ENCODE assay signal across 32 mouse cellular contexts in the genomic region with DNA sequence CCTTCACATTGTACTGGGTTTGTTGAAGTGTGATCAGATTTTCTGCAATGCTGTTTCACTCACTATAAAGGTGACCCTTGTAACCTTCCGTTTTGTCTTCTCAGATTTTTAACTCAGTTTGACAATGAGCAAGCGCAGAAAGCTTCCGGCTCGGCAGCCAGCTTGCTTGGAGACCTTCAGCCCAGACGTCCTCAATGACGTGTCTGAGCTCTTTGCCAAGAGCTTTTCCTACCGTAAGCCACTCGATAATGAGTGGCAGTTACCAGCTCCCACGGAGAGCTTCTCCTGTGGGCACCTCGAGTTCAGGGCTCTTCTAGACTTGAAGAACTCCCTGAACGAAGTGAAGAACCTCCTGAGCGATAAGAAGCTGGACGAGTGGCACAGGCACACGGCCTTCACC. TPM values are rescaled to one million over a fixed set of nuclear protein-coding genes. Genes with fewer than 3 reads are reported as not detected.
DNase-seq lines count a peak whose midpoint lies in the region; ATAC-seq and TF ChIP-seq lines count a peak whose summit lies in the region.
"Had no signal": no experiment of that assay in that cellular context is flagged by ENCODE, and none has a peak within 500 bp of the region (broad histone marks: within the 10 kb centered on the region; RNA-seq: fewer than 3 reads in every experiment).

No protein-coding gene starts in this region.

- H3K9me3 ChIP-seq in forebrain, embryonic 11.5 days (ENCODE audit: control insufficient read depth, low read length): no peaks in the 10 kb centered on the region
- no peaks in the 10 kb centered on the region for H3K9me3 ChIP-seq in forebrain, postnatal 0 days (ENCODE audit: low read length)
- no peaks in the 10 kb centered on the region; the same call in 1 of the 2 replicates for H3K9me3 ChIP-seq in liver, embryonic 11.5 days (ENCODE audit: control insufficient read depth, low read length)
- H3K9me3 ChIP-seq: embryonic facial prominence, embryonic 10.5 days; embryonic facial prominence, embryonic 13.5 days; forebrain, embryonic 13.5 days; hindbrain, embryonic 10.5 days; hindbrain, embryonic 13.5 days; intestine, embryonic 15.5 days had no signal

- H3K9ac ChIP-seq in forebrain, embryonic 11.5 days (ENCODE audit: low read length): no peak overlapping the region
- no peak overlapping the region for H3K9ac ChIP-seq in forebrain, postnatal 0 days
- no peak overlapping the region for H3K9ac ChIP-seq in liver, embryonic 11.5 days (ENCODE audit: low read depth, low read length)
- H3K9ac ChIP-seq: embryonic facial prominence, embryonic 13.5 days; forebrain, embryonic 13.5 days; hindbrain, embryonic 13.5 days; intestine, embryonic 15.5 days had no signal

- DNase-seq in forebrain, embryonic 11.5 days (ENCODE audit: low spot score): peak; percentile 7
- no peak for DNase-seq in forebrain, postnatal 0 days
- peak; percentile 7 for DNase-seq in lung, adult 2 months
- DNase-seq in lung, postnatal 4 days: no peak
- DNase-seq in adrenal gland, postnatal 10 days: peak; percentile 25
- DNase-seq in adrenal gland, postnatal 25 days: peak; percentile 21
- no peak for DNase-seq in liver, embryonic 11.5 days (ENCODE audit: low spot score)
- DNase-seq: cerebellum, adult 11 months; cerebellum, adult 2 months; cerebellum, adult 9-11 months; cerebellum, postnatal 25 days; gastrocnemius, postnatal 10 days; gastrocnemius, postnatal 36 days; heart, postnatal 36 days; kidney, adult 11 months had no signal

- H3K4me3 ChIP-seq in forebrain, embryonic 11.5 days (ENCODE audit: low read depth, low read length): no peak overlapping the region
- H3K4me3 ChIP-seq in forebrain, postnatal 0 days (ENCODE audit: low read depth, low read length): no peak overlapping the region
- no peak overlapping the region for H3K4me3 ChIP-seq in lung, adult 2 months (replicated peaks; ENCODE audit: extremely low read depth, low read depth, low read length)
- H3K4me3 ChIP-seq in liver, embryonic 11.5 days (ENCODE audit: low read depth, low read length): no peak overlapping the region
- H3K4me3 ChIP-seq: embryonic facial prominence, embryonic 10.5 days; embryonic facial prominence, embryonic 13.5 days; erythroblast, embryonic 14.5 days; forebrain, embryonic 13.5 days; hindbrain, embryonic 10.5 days; hindbrain, embryonic 13.5 days; intestine, embryonic 15.5 days had no signal

- H3K4me2 ChIP-seq in forebrain, embryonic 11.5 days (ENCODE audit: low read depth, low read length, severe bottlenecking): no peak overlapping the region
- no peak overlapping the region for H3K4me2 ChIP-seq in forebrain, postnatal 0 days (ENCODE audit: low read depth)
- no peak overlapping the region for H3K4me2 ChIP-seq in liver, embryonic 11.5 days
- H3K4me2 ChIP-seq: embryonic facial prominence, embryonic 13.5 days; forebrain, embryonic 13.5 days; heart, embryonic 11.5 days; hindbrain, embryonic 13.5 days; intestine, embryonic 15.5 days had no signal

- WGBS in forebrain, embryonic 11.5 days: 95% methylated on average over 14 of the region's 14 CpGs
- 89% methylated on average over 14 of the region's 14 CpGs for WGBS in forebrain, postnatal 0 days
- 83% methylated on average over 14 of the region's 14 CpGs for WGBS in lung, adult 2 months
- 94% methylated on average over 14 of the region's 14 CpGs for WGBS in liver, embryonic 11.5 days

- no peaks in the 10 kb centered on the region for H3K4me1 ChIP-seq in forebrain, embryonic 11.5 days (replicated peaks; ENCODE audit: control insufficient read depth, insufficient read depth, low read length)
- peaks cover 9% of the 10 kb centered on the region; the same call in 1 of the 2 replicates for H3K4me1 ChIP-seq in forebrain, postnatal 0 days (ENCODE audit: insufficient read depth)
- peaks cover 2% of the 10 kb centered on the region; the same call in 1 of the 2 replicates for H3K4me1 ChIP-seq in lung, adult 2 months (ENCODE audit: control insufficient read depth, insufficient read depth, low read length)
- H3K4me1 ChIP-seq in liver, embryonic 11.5 days (replicated peaks; ENCODE audit: control insufficient read depth, insufficient read depth, low read length): no peaks in the 10 kb centered on the region

- H3K27me3 ChIP-seq in forebrain, embryonic 11.5 days (ENCODE audit: control insufficient read depth, insufficient read depth, low read length): no peaks in the 10 kb centered on the region
- H3K27me3 ChIP-seq in forebrain, postnatal 0 days (ENCODE audit: insufficient read depth, low read length): no peaks in the 10 kb centered on the region
- no peaks in the 10 kb centered on the region for H3K27me3 ChIP-seq in liver, embryonic 11.5 days (replicated peaks; ENCODE audit: control insufficient read depth, insufficient read depth, low read length)
- H3K27me3 ChIP-seq: embryonic facial prominence, embryonic 13.5 days; forebrain, embryonic 13.5 days; hindbrain, embryonic 13.5 days; intestine, embryonic 15.5 days had no signal

- ATAC-seq in forebrain, embryonic 11.5 days (replicated peaks; ENCODE audit: low FRiP score): no peak
- no peak for ATAC-seq in forebrain, postnatal 0 days
- ATAC-seq in megakaryocyte-erythroid progenitor cell, adult 5-6 weeks (replicated peaks; ENCODE audit: low FRiP score, low TSS enrichment, poor library complexity, severe bottlenecking): no peak
- no peak for ATAC-seq in liver, embryonic 11.5 days (replicated peaks; ENCODE audit: low FRiP score)
- ATAC-seq: CD4-positive, CD25-positive, alpha-beta regulatory T cell, adult 4 months; forebrain, embryonic 13.5 days; forebrain, embryonic 16.5 days; hindbrain, embryonic 16.5 days; intestine, embryonic 15.5 days had no signal

- TF ChIP-seq POLR2A in lung, adult 2 months (IDR thresholded peaks at IDR 0.05; ENCODE audit: borderline replicate concordance, extremely low read depth, low read depth, low read length): no peak

- H3K27ac ChIP-seq in forebrain, embryonic 11.5 days (ENCODE audit: low read depth, low read length): no peak overlapping the region
- no peak overlapping the region for H3K27ac ChIP-seq in forebrain, postnatal 0 days (ENCODE audit: low read depth, low read length)
- no peak overlapping the region for H3K27ac ChIP-seq in liver, embryonic 11.5 days (ENCODE audit: low read depth, low read length)
- H3K27ac ChIP-seq: embryonic facial prominence, embryonic 10.5 days; embryonic facial prominence, embryonic 13.5 days; forebrain, embryonic 13.5 days; hindbrain, embryonic 10.5 days; hindbrain, embryonic 13.5 days; intestine, embryonic 15.5 days had no signal

- no peak for TF ChIP-seq CTCF in forebrain, postnatal 0 days (IDR thresholded peaks at IDR 0.05; ENCODE audit: low read depth)
- no peak for TF ChIP-seq CTCF in lung, adult 2 months (IDR thresholded peaks at IDR 0.05; ENCODE audit: insufficient read depth, low read length)

- peaks cover 10% of the 10 kb centered on the region; the same call in 1 of the 2 replicates for H3K36me3 ChIP-seq in forebrain, embryonic 11.5 days (ENCODE audit: control insufficient read depth, insufficient read depth, low read length)
- H3K36me3 ChIP-seq in forebrain, postnatal 0 days (ENCODE audit: insufficient read depth): peaks cover 34% of the 10 kb centered on the region
- H3K36me3 ChIP-seq in liver, embryonic 11.5 days (ENCODE audit: control insufficient read depth, insufficient read depth, low read length): peaks cover 25% of the 10 kb centered on the region

RNA-seq across cellular contexts. Expression of gene Cmtr2, which starts 5.5 kb away (rescaled TPM):
- 10.4 and 12.1 TPM in 2 replicates for polyA plus RNA-seq in forebrain, embryonic 11.5 days (2014; fragmentation: Nextera tagmentation; extraction: Ambion mirVana)
- total RNA-seq in forebrain, postnatal 0 days (2014; rRNA removed): 21.9 and 24.9 TPM in 2 replicates
- 9.1 and 9.3 TPM in 2 replicates for polyA plus RNA-seq in forebrain, postnatal 0 days (2015; fragmentation: Nextera tagmentation; extraction: Ambion mirVana)
- 2.5 and 3.4 TPM in 2 replicates for polyA plus RNA-seq in lung, adult 2 months (2012; rRNA removed)
- 1 to 10 TPM; 6.5 to 7.8 TPM for total RNA-seq in adrenal gland, postnatal 10 days (2021)
- total RNA-seq in adrenal gland, postnatal 25 days (2021): 8.6 and 9.6 TPM in 2 replicates
- total RNA-seq in megakaryocyte-erythroid progenitor cell, adult 5-6 weeks (2014; fragmentation: Nextera tagmentation): 8.9 and 11.4 TPM in 2 replicates
- 11.7 and 16.5 TPM in 2 replicates for total RNA-seq in megakaryocyte-erythroid progenitor cell, adult 5-6 weeks (2017)
- polyA plus RNA-seq in liver, embryonic 11.5 days (2014; fragmentation: Nextera tagmentation; extraction: Ambion mirVana): 8.2 and 9.9 TPM in 2 replicates

RNA-seq across cellular contexts. Expression of gene Hydin, which starts 45.8 kb away (rescaled TPM):
- 0.05 and 0.15 TPM in 2 replicates for polyA plus RNA-seq in forebrain, embryonic 11.5 days (2014; fragmentation: Nextera tagmentation; extraction: Ambion mirVana)
- 0.92 and 1.0 TPM in 2 replicates for total RNA-seq in forebrain, postnatal 0 days (2014; rRNA removed)
- polyA plus RNA-seq in forebrain, postnatal 0 days (2015; fragmentation: Nextera tagmentation; extraction: Ambion mirVana): 0.21 and 0.63 TPM in 2 replicates
- 2.2 and 2.6 TPM in 2 replicates for polyA plus RNA-seq in lung, adult 2 months (2012; rRNA removed)
- total RNA-seq in adrenal gland, postnatal 10 days (2021): under 1 TPM; 0.06 TPM
- 0.33 and 0.49 TPM in 2 replicates for total RNA-seq in adrenal gland, postnatal 25 days (2021)
- total RNA-seq in megakaryocyte-erythroid progenitor cell, adult 5-6 weeks (2014; fragmentation: Nextera tagmentation): not detected in 2 replicates
- total RNA-seq in megakaryocyte-erythroid progenitor cell, adult 5-6 weeks (2017): not detected in 2 replicates
- 0.05 and 0.10 TPM in 2 replicates for polyA plus RNA-seq in liver, embryonic 11.5 days (2014; fragmentation: Nextera tagmentation; extraction: Ambion mirVana)
- total RNA-seq: common myeloid progenitor, adult 5-6 weeks; granulocyte monocyte progenitor cell, adult 5-6 weeks; MEL had no signal

RNA-seq across cellular contexts. Expression of gene Calb2, which starts 52.9 kb away (rescaled TPM):
- polyA plus RNA-seq in forebrain, embryonic 11.5 days (2014; fragmentation: Nextera tagmentation; extraction: Ambion mirVana): 29.0 and 29.4 TPM in 2 replicates
- total RNA-seq in forebrain, postnatal 0 days (2014; rRNA removed): 133 TPM in 2 replicates
- 177 and 286 TPM in 2 replicates for polyA plus RNA-seq in forebrain, postnatal 0 days (2015; fragmentation: Nextera tagmentation; extraction: Ambion mirVana)
- polyA plus RNA-seq in lung, adult 2 months (2012; rRNA removed): 0.12 TPM in 1 of 2 replicates, not detected in the other
- total RNA-seq in adrenal gland, postnatal 10 days (2021): under 1 TPM; 0.21 to 0.24 TPM
- total RNA-seq in adrenal gland, postnatal 25 days (2021): 0.52 TPM in 1 of 2 replicates, not detected in the other
- not detected in 2 replicates for total RNA-seq in megakaryocyte-erythroid progenitor cell, adult 5-6 weeks (2014; fragmentation: Nextera tagmentation)
- total RNA-seq in megakaryocyte-erythroid progenitor cell, adult 5-6 weeks (2017): not detected in 2 replicates
- 0.25 and 0.49 TPM in 2 replicates for polyA plus RNA-seq in liver, embryonic 11.5 days (2014; fragmentation: Nextera tagmentation; extraction: Ambion mirVana)
- total RNA-seq: common myeloid progenitor, adult 5-6 weeks; gastrocnemius, postnatal 36 days; granulocyte monocyte progenitor cell, adult 5-6 weeks; heart, adult 8-10 months; heart, postnatal 36 days had no signal
- polyA plus RNA-seq: C2C12; CD4-positive, CD25-positive, alpha-beta regulatory T cell, adult 4 months; erythroblast, embryonic 14.5 days had no signal

Comparison
In these comparisons a context has a peak if more than half of its experiments do, and no peak if none do; other contexts are left out.
1. DNase-seq: peak in forebrain, embryonic 11.5 days (single experiment), lung, adult 2 months (single experiment), adrenal gland, postnatal 10 days (single experiment) and adrenal gland, postnatal 25 days (single experiment); none in forebrain, postnatal 0 days (single experiment), lung, postnatal 4 days (0 of 2) and liver, embryonic 11.5 days (single experiment).
2. RNA of gene Calb2, which starts 52.9 kb away (total RNA-seq): 133 TPM in forebrain, postnatal 0 days; 0.52 TPM in adrenal gland, postnatal 25 days, 0.21 to 0.24 TPM in adrenal gland, postnatal 10 days and not detected in megakaryocyte-erythroid progenitor cell, adult 5-6 weeks; every median in the first group is over 10 times any median in the second.